Mouse (Mus musculus) layer of hippocampus, adult 18-20 months (tissue): Measurements from ENCODE around the gene Eci2. TPM values are rescaled to one million over a fixed set of nuclear protein-coding genes. Genes with fewer than 3 reads are reported as not detected.
"Not testable (repeated sequence)": the region's sequence is repeated elsewhere in the genome, so short reads cannot be mapped to it uniquely, and the experiment has no call there.

Experiments used
- DNase-seq, 2 experiments: peaks; one replicate each; pipeline ENCODE4 v3.0.0; 2022; ENCODE audit warnings: low spot score in 2 of 2
- total RNA-seq, 2 experiments: library from RNA; stranded (reverse); gene quantifications; 2 replicates each; pipeline ENCODE4 v1.2.3; 2021

Gene Eci2
- total RNA-seq, 2 experiments from 2014 or later, result 44.0 to 49.8 TPM

- DNase-seq, result no peak
These were observed 33.8 kb downstream of the Eci2 start for GRCm38 (mm10) chr13:34993085-34993484.

GRCm38 (mm10) chr13:34991581-34992273, 35.2 kb downstream of the Eci2 start:
- DNase-seq, result no peak

GRCm38 (mm10) chr13:34983479-34983878, 43.4 kb downstream of the Eci2 start:
- DNase-seq, result not testable (repeated sequence)

GRCm38 (mm10) chr13:34978635-34979034, 48.3 kb downstream of the Eci2 start:
- not testable (repeated sequence) for DNase-seq

- DNase-seq, result no peak
These were observed 49.5 kb downstream of the Eci2 start for GRCm38 (mm10) chr13:34977410-34977809.

GRCm38 (mm10) chr13:34976116-34976515, 50.8 kb downstream of the Eci2 start:
- DNase-seq, result peak in 1 of 2 experiments; percentile 9

GRCm38 (mm10) chr13:34973770-34974169, 53.1 kb downstream of the Eci2 start:
- DNase-seq, result no peak

GRCm38 (mm10) chr13:34973149-34973548, 53.7 kb downstream of the Eci2 start:
- DNase-seq, result peak in 1 of 2 experiments; percentile 37

GRCm38 (mm10) chr13:34972456-34972855, 54.4 kb downstream of the Eci2 start:
- DNase-seq, result not testable (repeated sequence)

GRCm38 (mm10) chr13:34965647-34966046, 61.2 kb downstream of the Eci2 start:
- not testable (repeated sequence) for DNase-seq

- no peak for DNase-seq
These were observed 62.0 kb downstream of the Eci2 start for GRCm38 (mm10) chr13:34964866-34965265.

GRCm38 (mm10) chr13:34964419-34964818, 62.5 kb downstream of the Eci2 start:
- DNase-seq, result no peak

- no peak for DNase-seq
These were observed 63.1 kb downstream of the Eci2 start, which contains the start of gene Eci3 for GRCm38 (mm10) chr13:34963511-34964397. Gene Eci3 (minus strand): TSS chr13:34963810.

- DNase-seq, result no peak
These were observed 65.7 kb downstream of the Eci2 start for GRCm38 (mm10) chr13:34960996-34961770.

- not testable (repeated sequence) for DNase-seq
These were observed 68.7 kb downstream of the Eci2 start for GRCm38 (mm10) chr13:34958158-34958557.

- no peak for DNase-seq
These were observed 70.0 kb downstream of the Eci2 start for GRCm38 (mm10) chr13:34956901-34957300.

- DNase-seq, result not testable (repeated sequence)
These were observed 75.5 kb downstream of the Eci2 start for GRCm38 (mm10) chr13:34951437-34951836.

- peak in 1 of 2 experiments; percentile 12 for DNase-seq
These were observed 84.5 kb downstream of the Eci2 start for GRCm38 (mm10) chr13:34942370-34942769.

- DNase-seq, result peak in 1 of 2 experiments; percentile 60
These were observed 91.8 kb downstream of the Eci2 start for GRCm38 (mm10) chr13:34934931-34935644.
